Mouse (Mus musculus) spleen, postnatal 0 days (tissue): ENCODE data around the gene Lrrc8a. TPM values are rescaled to one million over a fixed set of nuclear protein-coding genes. Genes with fewer than 3 reads are reported as not detected.

Experiments
- polyA plus RNA-seq: library from polyadenylated mRNA; unstranded; fragments of >200 nt; fragmentation: Nextera tagmentation; extraction: Ambion mirVana; gene quantifications from 2 replicates; pipeline ENCODE4 v1.2.1, GENCODE M21; 2015

Gene Lrrc8a
- polyA plus RNA-seq, result 17.3 and 19.2 TPM in 2 replicates

DNA sequence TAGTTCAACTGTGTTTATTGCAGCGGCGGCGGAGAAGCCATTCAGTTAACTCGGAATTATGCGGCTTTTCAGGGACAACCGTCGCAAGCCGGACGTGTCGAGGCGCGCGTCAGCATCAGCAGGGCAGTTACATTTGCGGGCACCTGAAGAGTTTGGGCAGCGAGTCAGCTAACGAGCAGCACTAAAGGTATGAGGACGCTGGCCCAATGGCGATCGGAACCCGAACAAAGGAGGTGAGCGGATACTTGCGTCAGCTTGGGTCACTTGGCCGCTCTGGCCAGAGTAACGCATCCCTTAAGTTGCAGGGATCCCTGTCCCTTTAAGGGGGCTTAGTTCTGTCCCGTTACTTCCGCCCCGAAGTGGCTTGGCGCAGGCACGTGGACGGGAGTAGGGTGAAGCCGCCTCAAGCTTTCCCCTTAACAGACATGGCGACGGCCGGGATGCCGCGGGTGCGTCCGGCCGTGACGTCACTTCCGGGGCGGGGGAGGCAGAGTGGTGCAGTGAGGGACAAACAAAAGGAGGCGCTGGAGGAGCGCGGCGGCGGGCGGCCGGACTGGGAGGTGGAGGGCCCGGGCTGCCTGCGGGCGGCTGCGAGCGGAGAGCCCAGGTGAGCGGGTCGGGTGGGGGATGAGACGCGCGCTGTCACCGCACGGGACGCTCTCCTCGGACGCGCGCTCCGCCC, at the start of gene Lrrc8a:
TSS of gene Lrrc8a (plus strand) at position 517 of the 682 bp plus-strand sequence.

DNA sequence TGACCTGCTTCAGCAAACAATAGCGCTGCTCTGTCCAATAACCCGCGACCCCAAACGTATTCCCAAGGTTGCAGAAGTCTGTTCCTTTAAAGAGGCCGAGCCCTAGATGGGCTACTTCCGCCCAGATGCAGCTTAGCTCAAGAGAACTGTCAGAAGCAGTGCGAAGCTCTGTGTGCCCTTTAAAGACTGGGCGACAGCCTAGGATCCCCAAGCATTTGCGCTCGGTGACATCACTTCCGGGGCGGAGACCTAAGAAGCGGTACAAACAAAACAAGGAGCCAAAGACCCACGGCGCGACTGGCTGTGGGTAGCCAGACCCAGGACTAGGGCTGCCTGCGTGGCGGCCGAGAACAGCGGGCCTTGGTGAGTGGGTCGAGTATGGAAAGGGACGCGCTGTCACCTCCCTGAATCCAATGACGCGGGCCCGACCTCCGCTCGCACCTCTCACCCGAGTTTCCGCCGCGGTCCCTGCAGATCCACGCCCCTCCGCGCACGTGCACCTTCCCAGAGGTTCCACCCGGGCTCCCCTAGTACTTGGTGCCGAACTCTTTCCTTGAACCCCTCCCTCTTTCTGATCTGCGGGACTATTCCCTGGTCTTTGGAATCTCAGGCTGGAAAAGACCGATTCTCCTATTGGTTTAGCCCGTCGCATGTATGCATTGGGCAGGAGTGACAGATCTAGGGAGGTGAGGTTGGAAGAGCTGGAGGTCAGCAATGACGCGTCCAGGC, 31.7 kb upstream of the Lrrc8a start, which contains the start of gene Kyat1:
TSS of gene Kyat1 (minus strand) at position 219 of the 729 bp plus-strand sequence.

DNA sequence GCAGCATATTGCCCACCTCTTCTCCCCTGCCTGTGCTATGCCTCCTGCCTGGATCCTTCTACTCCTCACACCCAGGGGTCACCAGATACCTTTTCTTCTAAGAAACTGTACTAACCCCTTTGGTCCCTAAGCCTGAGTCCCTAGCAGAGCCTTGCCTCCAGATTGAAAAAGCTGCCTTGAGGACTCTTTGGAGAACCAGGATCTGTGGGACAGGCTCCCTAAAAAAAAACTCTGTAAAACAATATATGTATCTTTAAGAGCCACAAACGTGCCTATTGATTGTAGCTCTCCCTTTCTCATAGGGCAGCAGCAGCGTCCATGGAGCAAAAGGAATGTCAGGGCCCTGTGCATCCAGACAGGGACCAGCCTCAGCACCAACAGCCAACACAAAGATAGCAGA, 2.8 kb downstream of the Lrrc8a start, which contains the start of gene Gm28035:
TSS of gene Gm28035 (plus strand) at position 301 of the 400 bp plus-strand sequence.

DNA sequence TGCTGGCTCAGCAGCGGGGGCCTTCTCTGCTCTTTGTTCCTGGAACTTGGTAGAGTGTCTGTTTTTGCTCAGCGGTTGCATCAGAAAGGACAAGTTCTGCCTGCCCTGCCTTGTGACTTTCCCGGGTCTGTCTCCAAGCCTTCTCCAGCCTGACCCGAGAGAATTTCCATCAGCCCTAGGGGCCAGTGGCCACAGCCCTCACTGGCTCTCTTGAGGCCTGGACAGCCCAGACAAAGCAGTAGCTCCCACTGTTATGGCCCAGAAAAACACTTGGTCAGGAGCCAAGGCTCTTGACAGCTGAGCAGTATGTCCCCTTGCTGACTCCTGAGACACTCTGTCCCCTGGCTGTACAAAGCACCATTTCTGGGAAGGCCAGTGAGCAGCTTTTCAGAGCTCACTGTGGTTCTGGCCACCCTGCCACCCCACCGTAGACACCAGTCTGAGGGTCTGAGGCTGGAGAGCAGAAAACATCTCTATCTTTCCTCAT, 28.3 kb downstream of the Lrrc8a start, which contains the start of gene Phyhd1:
TSS of gene Phyhd1 (plus strand) at position 437 of the 487 bp plus-strand sequence.

DNA sequence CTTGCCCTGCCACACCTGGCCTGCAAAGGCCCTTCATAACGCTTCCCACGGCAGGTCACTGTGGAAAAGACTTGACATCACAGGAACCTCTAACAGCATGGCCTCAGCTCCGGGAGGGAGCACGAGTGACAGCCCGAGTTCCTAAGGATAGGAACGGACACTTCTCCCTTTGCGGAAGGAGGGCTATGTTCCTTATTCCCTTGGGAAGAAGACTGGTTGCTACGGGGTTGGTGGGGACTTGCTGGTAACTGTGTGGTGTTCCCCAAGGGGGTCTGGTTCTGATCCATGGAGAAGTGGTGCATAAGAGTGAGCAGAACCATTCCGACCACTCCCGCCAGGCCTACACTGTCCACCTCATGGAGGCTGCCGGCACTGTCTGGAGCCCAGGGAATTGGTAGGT, 43.2 kb downstream of the Lrrc8a start, which contains the start of gene Gm28038:
TSS of gene Gm28038 (plus strand) at position 301 of the 400 bp plus-strand sequence.

DNA sequence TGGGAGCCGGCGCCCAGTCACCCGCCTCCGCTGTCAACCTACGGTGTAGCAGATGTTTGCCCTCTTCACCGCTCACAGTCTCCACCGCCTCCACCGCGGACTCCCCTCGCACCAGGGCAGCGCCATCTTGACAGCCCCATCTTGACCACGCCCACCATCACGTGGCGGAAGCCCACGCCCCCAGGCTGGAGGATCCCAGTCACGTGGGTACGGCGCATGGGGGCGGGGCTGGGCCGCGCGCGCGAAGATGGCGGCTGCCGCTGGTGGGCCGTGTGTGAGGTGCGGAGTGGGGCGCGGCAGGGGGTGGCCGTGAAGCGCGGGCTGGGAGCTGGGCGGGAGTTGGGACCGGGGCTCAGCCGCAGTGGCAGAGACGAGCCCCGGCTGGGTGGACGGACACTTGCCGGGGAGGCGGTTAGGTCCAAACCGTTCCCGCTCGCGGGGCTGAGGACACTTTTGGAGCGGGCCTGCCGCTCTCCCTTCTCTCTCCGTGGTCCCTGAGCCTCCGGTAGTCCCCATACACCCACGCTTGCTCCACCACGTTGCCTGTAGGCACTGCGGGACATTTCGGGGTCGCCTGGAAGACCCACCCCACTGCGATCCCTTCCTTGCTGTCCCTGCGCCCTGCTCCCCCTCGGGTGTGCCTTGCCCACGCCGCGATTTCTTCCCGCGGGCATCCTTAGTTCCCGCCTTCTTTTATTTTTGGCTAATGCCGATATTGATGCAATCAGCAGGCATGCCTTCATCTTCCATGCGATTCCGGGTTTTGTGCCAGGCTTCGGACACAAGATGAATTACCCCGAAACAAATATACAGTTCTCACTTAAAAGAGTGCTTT, 48.9 kb downstream of the Lrrc8a start, which contains the start of the genes Dolk and Nup188:
TSS of gene Dolk (minus strand) at position 143 of the 835 bp plus-strand sequence.
TSS of gene Nup188 (plus strand) at position 206 of the 835 bp plus-strand sequence.

Other genes with a start within 250 kb of the Lrrc8a start
- 18.2 and 19.8 TPM in 2 replicates for gene Wdr34, start 188.8 kb upstream of the Lrrc8a start, polyA plus RNA-seq
- 292 TPM in 2 replicates for gene Set, start 180.3 kb upstream of the Lrrc8a start, polyA plus RNA-seq
- 1.6 and 2.5 TPM in 2 replicates for gene Pkn3, start 160.0 kb upstream of the Lrrc8a start, polyA plus RNA-seq
- 15.7 and 16.2 TPM in 2 replicates for gene Zdhhc12, start 144.1 kb upstream of the Lrrc8a start, polyA plus RNA-seq
- 5.2 and 6.0 TPM in 2 replicates for gene Zer1, start 113.1 kb upstream of the Lrrc8a start, polyA plus RNA-seq
- 4.7 TPM in 2 replicates for gene Tbc1d13, start 104.0 kb upstream of the Lrrc8a start, polyA plus RNA-seq
- gene Endog, start 66.2 kb upstream of the Lrrc8a start, polyA plus RNA-seq, result 15.6 and 15.9 TPM in 2 replicates
- 21.5 and 24.4 TPM in 2 replicates for gene Spout1, start 59.3 kb upstream of the Lrrc8a start, polyA plus RNA-seq
- gene Kyat1, start 31.9 kb upstream of the Lrrc8a start, polyA plus RNA-seq, result 5.0 and 5.9 TPM in 2 replicates
- gene Gm28035, start 2.9 kb downstream of the Lrrc8a start, polyA plus RNA-seq, result 0.06 and 0.08 TPM in 2 replicates
- gene Phyhd1, start 28.5 kb downstream of the Lrrc8a start, polyA plus RNA-seq, result 4.4 and 6.5 TPM in 2 replicates
- gene Gm28038, start 43.3 kb downstream of the Lrrc8a start, polyA plus RNA-seq, result not detected in 2 replicates
- 12.5 and 13.7 TPM in 2 replicates for gene Dolk, start 48.6 kb downstream of the Lrrc8a start, polyA plus RNA-seq
- gene Nup188, start 48.7 kb downstream of the Lrrc8a start, polyA plus RNA-seq, result 17.0 and 17.5 TPM in 2 replicates
- 29.2 and 29.6 TPM in 2 replicates for gene Sh3glb2, start 121.6 kb downstream of the Lrrc8a start, polyA plus RNA-seq
- gene Miga2, start 126.5 kb downstream of the Lrrc8a start, polyA plus RNA-seq, result 9.0 and 10.8 TPM in 2 replicates
- 16.1 and 16.7 TPM in 2 replicates for gene Dolpp1, start 154.5 kb downstream of the Lrrc8a start, polyA plus RNA-seq
- 26.9 and 28.0 TPM in 2 replicates for gene Crat, start 178.1 kb downstream of the Lrrc8a start, polyA plus RNA-seq
- 180 and 187 TPM in 2 replicates for gene Ptpa, start 178.3 kb downstream of the Lrrc8a start, polyA plus RNA-seq
- 1.1 and 1.3 TPM in 2 replicates for gene Ier5l, start 236.5 kb downstream of the Lrrc8a start, polyA plus RNA-seq